Mouse (Mus musculus) limb, embryonic 13.5 days (tissue): ENCODE measurements at regions not wholly inside any gene's neighbourhood (a gene's known extent, or its start where the extent isn't known, plus 50 kb on each side); places are given as distances from the start of the nearest gene placed in this dataset.

ENCODE experiments used
- ATAC-seq: fragments of 200-750 bp; cut with Nextera tagmentation; 2 replicates; pipeline ENCODE4 v1.8.0; 2017; ENCODE audit warnings: low read depth, moderate number of reproducible peaks, moderate TSS enrichment; ENCODE audit not compliant: low FRiP score
- H3K27ac ChIP-seq: fragments of 300-500 bp; sonication (generic); 2 replicates; pipeline ENCODE4 v1.5.1; 2015; ENCODE audit warnings: inconsistent platforms, mild to moderate bottlenecking, moderate library complexity
- H3K27me3 ChIP-seq: fragments of 300-500 bp; sonication (generic); 2 replicates; pipeline ENCODE4 v1.6.1; 2015; ENCODE audit warnings: mild to moderate bottlenecking, inconsistent platforms
- H3K36me3 ChIP-seq: fragments of 300-500 bp; sonication (generic); 2 replicates; pipeline ENCODE4 v1.6.1; 2015; ENCODE audit warnings: inconsistent platforms, mild to moderate bottlenecking, moderate library complexity
- H3K4me1 ChIP-seq: fragments of 300-500 bp; sonication (generic); 2 replicates; pipeline ENCODE4 v1.6.1; 2015; ENCODE audit warnings: inconsistent platforms
- H3K4me2 ChIP-seq: fragments of 300-500 bp; sonication (generic); replicated peaks from 2 replicates; pipeline ENCODE4 v1.6.1; 2015; ENCODE audit warnings: inconsistent platforms, mild to moderate bottlenecking, moderate library complexity
- H3K4me3 ChIP-seq: fragments of 300-500 bp; sonication (generic); 2 replicates; pipeline ENCODE4 v1.5.1; 2015; ENCODE audit warnings: moderate library complexity, mild to moderate bottlenecking, inconsistent platforms
- H3K9ac ChIP-seq: fragments of 300-500 bp; sonication (generic); 2 replicates; pipeline ENCODE4 v1.6.1; 2015; ENCODE audit warnings: mild to moderate bottlenecking, inconsistent platforms
- H3K9me3 ChIP-seq: fragments of 300-500 bp; sonication (generic); 2 replicates; pipeline ENCODE4 v1.6.1; 2016; ENCODE audit warnings: inconsistent platforms
- WGBS: fragments of 180-500 bp; shearing (Covaris S2); methylation state at CpG from one replicate; pipeline ENCODE4 v1.1.7; 2015; 5-methylcytosine and 5-hydroxymethylcytosine counted together

DNA sequence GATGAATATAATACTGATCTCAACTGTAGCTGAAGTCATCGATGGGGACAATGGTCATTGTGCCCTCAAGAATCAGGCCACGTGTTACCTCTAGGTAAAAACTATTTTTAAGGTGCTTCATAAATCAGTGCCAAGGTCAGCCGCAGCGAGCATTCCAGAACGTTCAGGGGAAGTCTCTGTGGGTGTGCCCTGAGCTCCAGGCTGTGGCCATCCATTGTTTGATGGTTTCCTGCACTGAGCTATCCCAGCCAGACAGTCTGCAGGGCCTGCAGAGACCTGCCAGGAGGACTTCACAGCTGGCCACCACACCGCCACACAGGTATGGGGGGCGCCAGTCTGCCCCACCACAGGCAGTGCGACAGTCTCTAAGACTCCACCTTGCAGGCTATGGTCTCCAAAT lies 62.5 kb upstream of the Zfp637 start:
- Histone ChIP-seq H3K27ac (no peak overlapping the region), H3K9ac (no peak overlapping the region), H3K4me1 (no peaks in the 10 kb centered on the region; the same call in 1 of the 2 replicates), H3K4me3 (no peak overlapping the region), H3K36me3 (no peaks in the 10 kb centered on the region), H3K27me3 (no peaks in the 10 kb centered on the region), H3K9me3 (no peaks in the 10 kb centered on the region), H3K4me2 (no peak overlapping the region)
- ATAC-seq, result no peak
- 66% methylated on average over 8 of the region's 8 CpGs for WGBS

DNA sequence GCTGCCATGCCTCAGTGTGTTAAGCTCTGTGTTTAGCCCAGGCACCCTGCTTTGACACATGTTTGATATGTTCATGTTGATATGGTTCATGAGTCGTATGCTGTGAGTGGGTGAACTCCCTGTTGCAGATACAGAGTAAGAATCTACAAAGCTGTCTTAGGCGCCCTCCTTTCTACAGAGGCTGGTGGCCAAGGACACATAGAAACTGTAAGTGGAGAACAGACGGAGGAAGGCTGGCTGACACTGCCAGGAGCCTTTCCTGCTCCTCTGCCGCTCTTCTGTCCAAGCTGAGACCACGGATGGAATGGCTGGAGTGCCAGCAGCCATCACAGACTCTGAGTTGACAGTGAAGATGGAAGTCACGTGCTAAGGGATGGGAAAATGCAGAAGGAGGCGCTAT lies 62.0 kb upstream of the Zfp637 start:
- WGBS, result 86% methylated on average over 7 of the region's 7 CpGs
- Histone ChIP-seq H3K36me3 (no peaks in the 10 kb centered on the region), H3K9me3 (no peaks in the 10 kb centered on the region), H3K9ac (no peak overlapping the region), H3K27me3 (no peaks in the 10 kb centered on the region), H3K27ac (no peak overlapping the region), H3K4me1 (no peaks in the 10 kb centered on the region; the same call in 1 of the 2 replicates), H3K4me2 (no peak overlapping the region), H3K4me3 (no peak overlapping the region)
- no peak for ATAC-seq

DNA sequence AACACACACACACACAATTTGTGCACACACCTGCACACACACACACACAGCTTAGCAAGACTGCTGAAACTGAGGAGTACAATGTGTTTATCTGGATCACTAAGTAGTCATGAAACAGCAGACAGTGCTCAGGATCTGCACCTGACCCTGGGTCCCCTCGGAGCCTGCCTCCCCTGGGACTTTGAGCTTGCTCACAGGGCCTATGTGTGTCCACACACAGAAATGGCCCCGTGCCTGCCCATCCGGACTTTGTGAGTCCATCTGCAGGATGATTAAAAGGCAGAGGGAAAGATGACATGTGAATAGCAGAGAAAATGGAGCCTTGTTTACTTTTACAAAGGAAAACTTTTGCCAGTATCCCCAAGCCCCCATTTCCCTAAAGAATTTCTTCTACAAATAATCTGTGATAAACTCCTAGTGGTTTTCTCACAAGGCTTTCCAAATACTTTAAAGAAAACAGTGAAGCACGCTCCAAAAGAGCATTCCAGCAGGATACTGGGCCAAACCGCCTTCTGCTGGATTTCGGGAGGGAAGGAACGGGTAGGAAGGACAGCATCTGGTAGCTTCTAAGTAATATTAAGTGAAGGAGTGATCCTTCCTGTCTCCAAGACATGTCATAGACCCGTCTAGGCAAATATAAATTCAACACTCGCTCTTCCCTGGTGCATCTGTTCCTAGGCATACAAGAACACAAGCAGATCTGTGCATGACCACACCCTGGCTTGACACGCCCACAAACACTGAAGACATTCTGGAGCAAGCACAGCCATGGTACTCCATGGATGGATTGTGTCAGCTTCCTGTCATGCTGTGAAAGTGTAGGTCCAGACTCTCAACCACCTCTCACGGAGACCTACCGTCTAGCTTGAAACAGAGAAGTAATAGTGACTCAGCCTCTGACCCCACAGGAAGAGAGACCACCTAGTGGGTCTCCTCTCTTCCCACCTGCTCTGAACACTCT lies 52.1 kb upstream of the Zfp637 start:
- H3K9ac ChIP-seq, result no peak overlapping the region

DNA sequence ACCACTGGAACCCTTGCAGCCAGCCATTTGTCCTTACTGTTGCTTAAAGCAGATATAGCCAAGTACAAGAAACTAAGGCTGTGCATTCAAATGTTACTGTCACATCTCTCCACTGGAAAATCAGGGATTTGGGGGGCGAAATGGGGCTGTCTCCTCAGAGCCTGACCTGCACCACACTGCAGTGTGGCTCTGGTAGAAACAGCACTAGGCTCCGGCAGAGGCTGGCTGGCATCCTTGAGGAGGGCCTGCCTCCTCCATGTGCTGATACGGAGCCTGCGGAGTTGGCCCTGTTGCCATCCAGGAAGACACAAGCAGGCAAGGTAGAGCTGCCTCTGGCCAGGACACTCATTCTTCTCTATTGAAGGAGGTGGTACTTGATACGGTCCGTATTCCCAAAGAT lies 50.4 kb upstream of the Zfp637 start:
- 90% methylated on average over 6 of the region's 6 CpGs for WGBS
- Histone ChIP-seq H3K9ac (no peak overlapping the region), H3K4me3 (no peak overlapping the region), H3K36me3 (no peaks in the 10 kb centered on the region), H3K4me1 (no peaks in the 10 kb centered on the region), H3K27ac (no peak overlapping the region), H3K27me3 (no peaks in the 10 kb centered on the region), H3K4me2 (no peak overlapping the region), H3K9me3 (no peaks in the 10 kb centered on the region)
- ATAC-seq, result no peak

More for the DNA sequence above, 52.1 kb upstream of the Zfp637 start:
- no peaks in the 10 kb centered on the region for H3K27me3 ChIP-seq
- no peak overlapping the region for H3K4me2 ChIP-seq
- WGBS, result 74% methylated on average over 12 of the region's 12 CpGs
- no peak for ATAC-seq
- no peaks in the 10 kb centered on the region for H3K9me3 ChIP-seq
- H3K4me3 ChIP-seq, result no peak overlapping the region
- no peak overlapping the region for H3K27ac ChIP-seq
- H3K4me1 ChIP-seq, result no peaks in the 10 kb centered on the region
- H3K36me3 ChIP-seq, result no peaks in the 10 kb centered on the region
